Mouse (Mus musculus) lung, adult 2 months (tissue): ENCODE data around the gene Gm9.
"Not testable (repeated sequence)": the region's sequence is repeated elsewhere in the genome, so short reads cannot be mapped to it uniquely, and the experiment has no call there.

Experiments
- CTCF ChIP-seq: fragments of 200-500 bp; IDR thresholded peaks from 2 replicates; pipeline ENCODE4 v1.5.1; 2011; ENCODE audit warnings: mild to moderate bottlenecking, low read length, control low read depth; ENCODE audit not compliant: insufficient read depth
- POLR2A ChIP-seq: fragments of 200-500 bp; IDR thresholded peaks from 2 replicates; pipeline ENCODE4 v1.6.1; 2011; ENCODE audit warnings: low read depth, mild to moderate bottlenecking, control low read depth, low read length, borderline replicate concordance; ENCODE audit errors: extremely low read depth

GRCm38 (mm10) chrX:37244676-37245075 is 33.8 kb upstream of the Gm9 start, which contains the start of gene Rhox2a:
- not testable (repeated sequence) for TF ChIP-seq POLR2A, CTCF
